Mouse (Mus musculus) forebrain, embryonic 11.5 days (tissue): Measurements from ENCODE around the gene Egr4. TPM values are rescaled to one million over a fixed set of nuclear protein-coding genes. Genes with fewer than 3 reads are reported as not detected.

Experiments
- ATAC-seq: fragments of 200-750 bp; cut with Nextera tagmentation; replicated peaks from 2 replicates; pipeline ENCODE4 v1.8.0; 2017; ENCODE audit warnings: moderate TSS enrichment; ENCODE audit not compliant: low FRiP score
- DNase-seq: peaks from one replicate; pipeline ENCODE4 v3.0.0-alpha.2; 2017; ENCODE audit warnings: low spot score
- H3K27ac ChIP-seq: fragments of 300-500 bp; sonication (generic); 2 replicates; pipeline ENCODE4 v1.5.1; 2014; ENCODE audit warnings: low read depth, low read length
- H3K27me3 ChIP-seq: fragments of 300-500 bp; sonication (generic); 2 replicates; pipeline ENCODE4 v1.6.1; 2014; ENCODE audit warnings: mild to moderate bottlenecking, low read length, mixed read lengths; ENCODE audit not compliant: control insufficient read depth, insufficient read depth
- H3K36me3 ChIP-seq: fragments of 300-500 bp; sonication (generic); 2 replicates; pipeline ENCODE4 v1.6.1; 2014; ENCODE audit warnings: mild to moderate bottlenecking, low read length, moderate library complexity, mixed read lengths; ENCODE audit not compliant: control insufficient read depth, insufficient read depth
- H3K4me1 ChIP-seq: fragments of 300-500 bp; sonication (generic); replicated peaks from 2 replicates; pipeline ENCODE4 v1.6.1; 2014; ENCODE audit warnings: low read length, mixed read lengths; ENCODE audit not compliant: control insufficient read depth, insufficient read depth
- H3K4me2 ChIP-seq: fragments of 300-500 bp; sonication (generic); 2 replicates; pipeline ENCODE4 v1.6.1; 2014; ENCODE audit warnings: low read depth, mild to moderate bottlenecking, low read length, moderate library complexity, mixed read lengths; ENCODE audit not compliant: severe bottlenecking
- H3K4me3 ChIP-seq: fragments of 300-500 bp; sonication (generic); 2 replicates; pipeline ENCODE4 v1.5.1; 2014; ENCODE audit warnings: low read depth, low read length
- H3K9ac ChIP-seq: fragments of 300-500 bp; sonication (generic); 2 replicates; pipeline ENCODE4 v1.6.1; 2014; ENCODE audit warnings: low read length
- H3K9me3 ChIP-seq: fragments of 300-500 bp; sonication (generic); 2 replicates; pipeline ENCODE4 v1.6.1; 2016; ENCODE audit warnings: low read length, mixed read lengths; ENCODE audit not compliant: control insufficient read depth
- WGBS: fragments of 180-500 bp; shearing (Covaris S2); extraction: QIAGEN DNeasy Blood & Tissue Kit; methylation state at CpG from one replicate; pipeline ENCODE4 v1.1.7; 2014; 5-methylcytosine and 5-hydroxymethylcytosine counted together
- polyA plus RNA-seq: library from polyadenylated mRNA; unstranded; fragments of >200 nt; fragmentation: Nextera tagmentation; extraction: Ambion mirVana; gene quantifications from 2 replicates; pipeline ENCODE4 v1.2.1, GENCODE M21; 2014

The Egr4 gene
- polyA plus RNA-seq, 1 experiment from 2014 or later: not detected

DNA sequence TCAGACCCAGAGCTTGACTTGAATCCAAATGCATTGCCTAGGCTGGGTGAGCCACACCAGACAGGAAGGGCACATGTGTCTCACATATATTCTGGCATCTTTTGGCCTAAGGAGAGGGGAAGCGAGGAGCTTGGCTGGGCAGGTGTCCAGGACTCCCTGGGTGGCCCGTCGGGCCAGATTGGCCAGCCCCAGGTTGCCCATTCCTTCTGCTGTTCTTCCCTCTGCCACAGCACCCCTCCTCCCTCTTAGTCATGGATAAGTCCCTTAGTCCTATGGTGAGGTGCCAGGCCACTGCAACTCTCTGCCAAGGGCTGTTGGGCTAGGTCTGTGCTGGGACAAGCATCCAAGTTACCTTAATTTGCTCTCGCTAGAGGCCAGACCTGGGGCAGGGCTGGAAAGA is 2.6 kb upstream of the Egr4 start:
- Histone ChIP-seq H3K9me3 (no peaks in the 10 kb centered on the region), H3K9ac (no peak overlapping the region), H3K36me3 (no peaks in the 10 kb centered on the region), H3K27ac (no peak overlapping the region), H3K4me1 (peaks cover 20% of the 10 kb centered on the region), H3K27me3 (peaks cover 40% of the 10 kb centered on the region), H3K4me3 (no peak overlapping the region), H3K4me2 (no peak overlapping the region)
- no peak for DNase-seq
- no peak for ATAC-seq
- WGBS: 78% methylated on average over 4 of the region's 4 CpGs

DNA sequence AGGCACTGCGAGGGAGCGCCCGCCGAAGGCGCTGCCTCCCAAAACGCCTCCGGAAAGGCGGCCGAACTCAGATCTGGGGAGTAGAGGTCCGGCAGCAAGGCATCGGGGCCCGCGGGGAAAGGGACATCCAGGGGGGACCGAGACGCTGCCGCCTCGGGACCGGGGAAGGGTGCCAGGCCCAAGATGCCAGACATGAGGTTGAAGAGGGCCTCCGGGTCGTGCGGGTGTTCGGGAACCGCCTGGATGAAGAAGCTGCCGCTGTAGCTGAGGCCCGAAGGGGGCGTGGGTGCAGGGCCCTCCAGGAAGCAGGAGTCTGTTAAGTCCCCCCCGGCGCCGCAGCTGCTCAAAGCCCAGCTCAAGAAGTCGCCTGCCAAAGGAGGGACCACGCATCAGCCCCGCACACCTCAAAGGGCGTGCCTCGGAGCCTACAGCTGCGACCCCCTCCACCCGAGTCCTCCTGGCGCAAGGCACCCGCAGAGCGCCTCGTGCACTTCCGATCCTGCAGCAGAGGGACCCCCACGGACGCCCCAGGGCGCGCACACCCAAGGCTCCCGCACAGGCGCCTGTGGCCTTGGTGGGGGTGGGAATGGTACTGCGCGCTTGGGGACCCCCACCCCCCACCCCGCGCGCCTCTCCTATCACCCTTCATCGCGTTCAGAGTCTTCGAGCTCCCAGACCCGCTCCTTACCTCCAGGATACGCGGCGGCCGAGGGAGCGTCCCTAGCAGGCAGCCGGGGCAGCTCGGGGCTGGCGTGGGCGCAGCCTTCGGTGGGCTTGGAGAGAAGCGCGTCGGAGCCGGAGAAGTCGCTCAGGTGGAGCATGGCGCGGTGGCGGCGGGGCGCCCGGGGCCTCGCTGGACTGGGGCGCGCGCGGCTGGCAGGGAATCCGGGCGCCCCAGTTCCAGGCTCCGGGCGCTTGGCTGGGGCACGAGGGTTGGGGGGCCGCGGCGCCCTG is 535 bp downstream of the Egr4 start:
- Histone ChIP-seq H3K4me1 (peaks cover 20% of the 10 kb centered on the region), H3K27me3 (peaks cover 51% of the 10 kb centered on the region), H3K9ac (no peak overlapping the region), H3K27ac (no peak overlapping the region), H3K36me3 (no peaks in the 10 kb centered on the region), H3K4me3 (peak overlapping the region; percentile 35), H3K4me2 (peak overlapping the region; percentile 68), H3K9me3 (no peaks in the 10 kb centered on the region)
- DNase-seq (peak; percentile 61), ATAC-seq (0 out of 2 replicates have a peak, but pooled peaks have one; percentile 33)
- WGBS: under 1% methylated on average over 80 of the region's 90 CpGs

DNA sequence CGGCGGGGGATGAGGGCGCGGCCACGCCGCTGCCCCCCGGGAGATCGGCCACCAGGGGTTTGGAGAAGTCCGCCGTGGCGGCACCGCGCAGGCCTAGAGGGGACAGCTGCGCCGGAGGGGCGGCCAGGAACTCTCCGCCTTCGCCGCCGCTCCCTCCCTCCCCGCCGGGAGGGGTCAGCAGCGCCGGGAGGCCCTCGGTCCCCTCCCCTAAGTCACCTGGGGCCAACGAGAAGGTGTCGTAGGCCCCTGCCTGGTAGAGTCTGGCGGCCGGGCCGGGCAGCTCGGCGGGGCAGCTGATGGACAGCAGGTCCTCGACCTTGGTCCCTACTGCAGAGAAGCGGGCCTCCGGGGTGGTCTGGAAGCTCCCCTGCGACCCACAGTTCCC is 1.3 kb downstream of the Egr4 start:
- Histone ChIP-seq H3K4me1 (peaks cover 20% of the 10 kb centered on the region), H3K27me3 (peaks cover 51% of the 10 kb centered on the region), H3K9ac (no peak overlapping the region), H3K4me3 (peak overlapping the region; percentile 33), H3K9me3 (no peaks in the 10 kb centered on the region), H3K4me2 (peak overlapping the region; percentile 52), H3K27ac (no peak overlapping the region), H3K36me3 (no peaks in the 10 kb centered on the region)
- DNase-seq (peak; percentile 67), ATAC-seq (no peak)
- 1% methylated on average over 31 of the region's 36 CpGs for WGBS

DNA sequence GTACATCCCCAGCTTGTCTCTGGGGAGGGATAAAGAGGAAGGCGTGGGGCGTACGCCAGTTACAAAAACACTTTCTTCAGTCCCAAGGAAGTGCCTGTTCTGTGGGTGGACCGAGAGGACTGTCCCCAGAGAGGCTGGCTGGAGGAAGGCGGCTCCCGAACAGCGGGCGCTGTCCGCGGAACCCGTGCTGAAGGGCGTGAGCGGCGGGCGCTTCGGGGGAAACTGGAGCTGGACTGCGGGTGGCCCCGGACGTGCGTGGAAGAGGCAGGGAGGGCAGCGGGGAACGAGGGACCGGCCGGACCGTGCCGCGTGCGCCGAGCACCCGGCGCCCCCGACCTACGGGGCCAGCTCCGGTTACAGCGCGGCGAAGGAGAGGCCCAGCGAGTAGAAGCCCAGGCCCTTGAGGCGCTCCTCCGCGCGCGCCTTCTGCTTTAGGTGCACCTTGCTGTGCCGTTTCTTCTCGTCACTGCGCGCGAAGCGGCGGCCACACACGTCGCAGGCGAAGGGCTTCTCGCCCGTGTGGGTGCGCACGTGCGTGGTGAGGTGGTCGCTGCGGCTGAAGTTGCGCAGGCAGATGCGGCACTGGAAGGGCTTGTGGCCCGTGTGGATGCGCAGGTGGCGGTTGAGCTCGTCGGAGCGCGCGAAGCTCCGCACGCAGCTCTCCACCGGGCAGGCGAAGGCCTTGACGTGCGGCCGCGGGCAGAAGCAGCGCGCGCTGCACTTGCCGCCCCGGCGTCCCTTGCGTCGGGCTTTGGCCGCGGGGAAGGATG is 1.9 kb downstream of the Egr4 start:
- DNase-seq: peak; percentile 75
- Histone ChIP-seq H3K4me2 (peak overlapping the region; percentile 52), H3K9me3 (no peaks in the 10 kb centered on the region), H3K4me3 (peak overlapping the region; percentile 33), H3K9ac (no peak overlapping the region), H3K36me3 (no peaks in the 10 kb centered on the region), H3K27me3 (peaks cover 51% of the 10 kb centered on the region), H3K4me1 (peaks cover 20% of the 10 kb centered on the region), H3K27ac (no peak overlapping the region)
- under 1% methylated on average over 80 of the region's 88 CpGs for WGBS
- ATAC-seq: 0 out of 2 replicates have a peak, but pooled peaks have one; percentile 30

DNA sequence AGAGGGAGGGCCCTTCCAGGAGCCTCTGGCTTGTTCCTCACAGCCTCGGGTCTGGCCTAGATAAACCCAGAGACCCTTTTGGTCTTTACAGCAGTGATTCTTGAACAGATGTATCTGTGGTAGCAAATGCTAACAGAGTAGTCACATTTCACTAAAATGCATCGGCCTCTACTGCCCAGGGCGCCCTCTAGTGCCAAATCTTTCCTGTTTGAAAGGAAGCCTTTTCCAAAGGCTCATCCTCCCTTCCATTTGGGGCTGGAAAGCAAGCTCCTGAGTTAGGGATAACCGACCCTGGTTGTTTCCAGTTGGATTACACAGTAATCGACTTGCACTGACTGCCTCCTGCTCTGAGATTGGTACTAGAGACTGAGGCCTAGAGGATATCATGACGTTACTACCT is 2.9 kb downstream of the Egr4 start:
- Histone ChIP-seq H3K9ac (no peak overlapping the region), H3K4me2 (no peak overlapping the region), H3K27me3 (peaks cover 51% of the 10 kb centered on the region), H3K4me1 (peaks cover 20% of the 10 kb centered on the region), H3K9me3 (no peaks in the 10 kb centered on the region), H3K4me3 (no peak overlapping the region), H3K36me3 (no peaks in the 10 kb centered on the region), H3K27ac (no peak overlapping the region)
- ATAC-seq (no peak), DNase-seq (peak; percentile 75)
- WGBS: 2% methylated on average over 6 of the region's 6 CpGs

DNA sequence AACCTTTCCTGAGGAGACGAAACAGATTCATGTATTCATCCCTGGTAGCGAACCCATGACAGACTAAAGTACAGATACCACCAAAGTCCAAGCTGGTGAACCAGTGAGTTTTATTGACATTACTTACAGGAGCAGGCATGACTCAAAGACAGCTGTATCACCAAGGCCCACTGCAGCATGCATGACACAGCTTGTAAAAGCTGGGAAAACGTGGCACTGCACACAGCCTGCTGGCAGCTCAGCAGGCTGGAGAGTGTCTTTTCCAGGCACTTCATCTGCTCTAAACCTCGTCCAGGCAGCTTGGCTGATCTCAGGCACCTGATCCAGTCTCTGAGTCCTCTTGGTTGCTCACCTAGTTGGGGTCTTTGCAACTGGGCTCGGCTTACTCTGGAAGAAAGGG is 4.8 kb downstream of the Egr4 start:
- no peaks in the 10 kb centered on the region for H3K36me3 ChIP-seq
- 31% methylated on average over 5 of the region's 5 CpGs for WGBS
- H3K27me3 ChIP-seq: peaks cover 41% of the 10 kb centered on the region
- no peak overlapping the region for H3K27ac ChIP-seq
- no peak for ATAC-seq
- no peak for DNase-seq
- H3K4me3 ChIP-seq: no peak overlapping the region
- H3K9ac ChIP-seq: no peak overlapping the region
- no peak overlapping the region for H3K4me2 ChIP-seq
- peaks cover 20% of the 10 kb centered on the region for H3K4me1 ChIP-seq
- no peaks in the 10 kb centered on the region for H3K9me3 ChIP-seq

DNA sequence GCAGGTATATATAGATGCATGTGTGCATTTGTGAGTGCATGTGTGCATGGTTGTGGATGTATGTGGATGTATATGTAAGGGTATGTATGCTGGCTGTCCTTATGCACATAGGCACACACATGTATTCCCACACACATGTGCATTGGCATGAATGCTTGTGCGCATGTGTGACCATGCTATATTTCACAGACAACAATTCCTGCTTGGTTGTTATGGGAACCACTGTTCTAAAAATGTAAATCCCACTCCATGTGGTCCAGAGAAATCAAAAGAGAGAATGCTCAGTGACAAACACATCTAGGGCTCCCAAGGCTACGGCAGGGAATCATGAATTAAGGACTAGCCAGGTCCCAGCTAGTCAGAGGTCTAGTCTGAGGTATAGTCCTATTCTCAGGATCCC is 8.5 kb downstream of the Egr4 start:
- Histone ChIP-seq H3K27ac (no peak overlapping the region), H3K27me3 (peaks cover 6% of the 10 kb centered on the region), H3K36me3 (no peaks in the 10 kb centered on the region), H3K9ac (no peak overlapping the region), H3K4me2 (no peak overlapping the region), H3K4me3 (no peak overlapping the region), H3K9me3 (no peaks in the 10 kb centered on the region), H3K4me1 (peaks cover 6% of the 10 kb centered on the region; the same call in 1 of the 2 replicates)
- DNase-seq (no peak), ATAC-seq (no peak)
- WGBS: 71% methylated on average over 2 of the region's 2 CpGs

DNA sequence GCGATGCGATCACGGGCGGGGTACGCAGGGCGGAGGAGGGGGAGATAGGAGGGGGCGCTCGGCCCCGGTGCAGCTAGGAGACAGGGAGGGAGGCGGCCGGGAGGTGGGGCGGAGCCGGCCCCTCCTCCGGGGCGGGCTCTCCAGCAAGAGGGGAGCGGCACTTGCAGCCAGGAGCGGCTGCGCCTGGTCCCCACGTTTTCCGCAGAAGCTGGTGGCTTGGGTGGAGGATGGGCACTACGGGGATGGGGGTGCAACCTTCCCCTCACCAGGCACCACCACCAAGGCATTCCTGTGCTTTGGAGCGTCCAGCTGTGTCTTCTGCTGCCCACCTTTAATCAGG is 10.5 kb downstream of the Egr4 start, which contains the start of gene Fbxo41:
Fbxo41 (minus strand) TSS at position 84 of the 340 bp plus-strand sequence.
- ATAC-seq: peak; percentile 82
- 0% methylated on average over 13 of the region's 22 CpGs for WGBS
- Histone ChIP-seq H3K4me3 (peak within 1 kb of the TSS; percentile 81), H3K9ac (peak within 1 kb of the TSS; percentile 73), H3K4me1 (peaks cover 6% of the 10 kb centered on the region; the same call in 1 of the 2 replicates), H3K9me3 (no peaks in the 10 kb centered on the region), H3K27me3 (peaks cover 4% of the 10 kb centered on the region; the same call in 1 of the 2 replicates), H3K36me3 (no peaks in the 10 kb centered on the region), H3K27ac (no peak within 1 kb of the TSS), H3K4me2 (peak within 1 kb of the TSS; percentile 65)
- DNase-seq: peak; percentile 82
